Mouse (Mus musculus): Measurements from ENCODE around the gene Kcnma1. TPM values are rescaled to one million over a fixed set of nuclear protein-coding genes. Genes with fewer than 3 reads are reported as not detected.

Gene Kcnma1
- total and polyA plus RNA-seq, 3 experiments, result not detected

DNA sequence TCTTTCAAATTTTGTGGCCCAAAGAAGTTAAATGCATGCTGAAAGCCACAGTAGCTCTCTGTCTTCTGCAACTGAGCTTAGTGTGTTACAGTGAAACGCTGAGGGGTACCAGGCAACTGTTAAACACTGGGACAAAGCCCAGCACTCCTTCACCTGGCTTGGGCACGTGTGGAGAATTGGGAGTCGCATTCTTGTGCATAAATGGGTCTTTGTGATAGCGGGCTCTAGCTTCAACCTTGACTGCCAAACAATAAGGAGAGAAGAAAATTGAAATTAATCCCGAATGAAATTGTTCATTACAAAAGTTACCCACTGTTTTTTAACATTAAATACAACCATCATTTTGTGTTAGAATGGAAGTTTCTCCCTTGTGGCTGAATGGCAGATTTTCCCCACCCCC, 623.5 kb downstream of the Kcnma1 start:
- no peaks in the 10 kb centered on the region for H3K79me2 ChIP-seq (ENCODE audit: control insufficient read depth, insufficient read depth, low read length, poor library complexity)
- H3K4me1 ChIP-seq (ENCODE audit: control insufficient read depth in 1 of 2, insufficient read depth in 2 of 2, low read length in 2 of 2), result no peaks in the 10 kb centered on the region
- TF ChIP-seq ZNF384 (IDR thresholded peaks at IDR 0.05; ENCODE audit: low read depth, low read length) (no peak), EP300 (IDR thresholded peaks at IDR 0.05; ENCODE audit: low read depth in 1 of 2, low read length in 2 of 2) (no peak), TCF12 (IDR thresholded peaks at IDR 0.05; ENCODE audit: low read depth, low read length) (no peak), MAX (IDR thresholded peaks at IDR 0.05; ENCODE audit: low read length) (no peak), MAFK (IDR thresholded peaks at IDR 0.05; ENCODE audit: borderline replicate concordance, low read depth, low read length) (no peak), USF1 (IDR thresholded peaks at IDR 0.05; ENCODE audit: low read depth, low read length) (no peak), MYB (IDR thresholded peaks at IDR 0.05; ENCODE audit: low read depth, low read length) (no peak), POLR2AphosphoS5 (IDR thresholded peaks at IDR 0.05; ENCODE audit: borderline replicate concordance, low read depth, low read length) (no peak), RAD21 (IDR thresholded peaks at IDR 0.05; ENCODE audit: low read depth, low read length) (no peak), ETS1 (IDR thresholded peaks at IDR 0.05; ENCODE audit: low read depth, low read length) (no peak), ZKSCAN1 (IDR thresholded peaks at IDR 0.05; ENCODE audit: low read depth, low read length) (no peak), POLR2AphosphoS2 (IDR thresholded peaks at IDR 0.05; ENCODE audit: low read length) (no peak)

DNA sequence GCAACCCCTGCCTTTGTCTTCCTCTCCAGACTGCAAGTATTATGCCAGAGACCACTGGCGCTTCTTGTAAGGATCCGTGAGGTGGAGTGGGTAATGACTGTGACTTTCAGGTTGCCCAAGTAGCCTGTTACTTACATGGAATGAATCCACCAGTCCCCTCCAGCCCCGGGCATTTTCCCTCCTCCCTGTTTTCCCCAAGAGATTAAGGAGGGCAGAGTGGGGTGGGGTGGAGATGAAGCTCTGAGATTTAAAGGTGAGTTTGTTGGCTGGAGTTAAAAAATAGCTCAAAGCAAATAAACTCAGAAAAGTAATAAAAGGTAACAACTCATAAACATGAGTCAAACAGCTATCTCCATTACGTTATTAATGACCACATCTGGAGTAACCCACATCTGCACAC, 624.1 kb downstream of the Kcnma1 start:
- no peak for DNase-seq (ENCODE audit: low read depth, low spot score)
- H3K4me1 ChIP-seq (ENCODE audit: control insufficient read depth in 1 of 2, insufficient read depth in 2 of 2, low read length in 2 of 2), result no peaks in the 10 kb centered on the region
- H3K9me3 ChIP-seq (replicated peaks; ENCODE audit: insufficient read depth, low read length), result no peaks in the 10 kb centered on the region
- no peak overlapping the region for H3K4me3 ChIP-seq (ENCODE audit: control insufficient read depth in 1 of 2, insufficient read depth in 1 of 2, low read depth in 2 of 2, low read length in 2 of 2)
- TF ChIP-seq GABPA (IDR thresholded peaks at IDR 0.05; ENCODE audit: low read depth, low read length), result no peak
- TF ChIP-seq KAT2A (conservative IDR thresholded peaks at IDR 0.05; ENCODE audit: low read depth, low read length), result no peak
- no peak for TF ChIP-seq ZC3H11A (IDR thresholded peaks at IDR 0.05; ENCODE audit: low read depth, low read length)
- no peak for TF ChIP-seq MEF2A (IDR thresholded peaks at IDR 0.05; ENCODE audit: extremely low read depth, insufficient replicate concordance, low read depth, low read length, poor library complexity, severe bottlenecking)
- no peak for TF ChIP-seq ZKSCAN1 (IDR thresholded peaks at IDR 0.05; ENCODE audit: low read depth, low read length)
- no peak for TF ChIP-seq POLR2A (IDR thresholded peaks at IDR 0.05; ENCODE audit: control insufficient read depth in 1 of 2, insufficient read depth in 1 of 2, low read depth in 1 of 2, low read length in 2 of 2, poor library complexity in 1 of 2)
- no peak for TF ChIP-seq TAL1 (IDR thresholded peaks at IDR 0.05; ENCODE audit: low read length)
- H3K27ac ChIP-seq (ENCODE audit: control insufficient read depth, low read depth, low read length), result no peak overlapping the region
- no peaks in the 10 kb centered on the region for H3K36me3 ChIP-seq (ENCODE audit: control insufficient read depth in 1 of 2, insufficient read depth in 2 of 2, low read length in 2 of 2)
- H3K79me2 ChIP-seq (ENCODE audit: control insufficient read depth, insufficient read depth, low read length, poor library complexity), result no peaks in the 10 kb centered on the region
- H3K9ac ChIP-seq (ENCODE audit: control insufficient read depth, low read depth, low read length, poor library complexity, severe bottlenecking), result no peak overlapping the region
- peaks cover 4 to 6% of the 10 kb centered on the region in 2 experiments for H3K27me3 ChIP-seq (ENCODE audit: control insufficient read depth in 1 of 2, insufficient read depth in 2 of 2, low read length in 2 of 2)

More for the DNA sequence above, 623.5 kb downstream of the Kcnma1 start:
- Histone ChIP-seq H3K9me3 (replicated peaks; ENCODE audit: insufficient read depth, low read length) (no peaks in the 10 kb centered on the region), H3K36me3 (ENCODE audit: control insufficient read depth in 1 of 2, insufficient read depth in 2 of 2, low read length in 2 of 2) (no peaks in the 10 kb centered on the region), H3K9ac (ENCODE audit: control insufficient read depth, low read depth, low read length, poor library complexity, severe bottlenecking) (no peak overlapping the region), H3K27me3 (ENCODE audit: control insufficient read depth in 1 of 2, insufficient read depth in 2 of 2, low read length in 2 of 2) (peaks cover 4 to 6% of the 10 kb centered on the region in 2 experiments), H3K4me3 (ENCODE audit: control insufficient read depth in 1 of 2, insufficient read depth in 1 of 2, low read depth in 2 of 2, low read length in 2 of 2) (no peak overlapping the region), H3K27ac (ENCODE audit: control insufficient read depth, low read depth, low read length) (no peak overlapping the region)
- DNase-seq (ENCODE audit: low read depth, low spot score), result no peak

Measured in MEL (cell line).